Mouse (Mus musculus): Measurements from ENCODE around the gene Sec14l3. TPM values are rescaled to one million over a fixed set of nuclear protein-coding genes. Genes with fewer than 3 reads are reported as not detected.

The Sec14l3 gene
- polyA plus RNA-seq, 1 experiment from 2014 or later, result not detected

DNA sequence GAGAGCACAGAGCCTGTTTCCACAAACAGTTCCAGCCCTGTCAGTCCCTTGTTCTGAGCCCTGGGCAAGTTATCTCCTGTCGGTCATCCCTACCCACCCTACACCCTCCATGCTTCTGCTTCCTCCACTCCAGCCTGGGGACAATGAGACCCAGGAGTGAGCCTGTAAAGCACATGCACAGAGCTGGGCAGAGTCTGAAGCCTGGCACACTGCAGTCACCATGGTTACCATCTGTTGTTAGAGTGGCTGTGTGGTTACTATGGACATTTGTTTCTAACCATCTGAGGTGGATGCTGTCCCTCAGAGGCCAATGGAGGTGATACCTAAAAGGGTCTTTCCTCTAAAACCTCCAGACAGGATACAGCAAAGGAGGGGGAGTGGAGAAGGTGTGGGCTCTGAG, 5.0 kb downstream of the Sec14l3 start:
- DNase-seq (ENCODE audit: low spot score) (no peak), ATAC-seq (replicated peaks; ENCODE audit: insufficient number of reproducible peaks, low FRiP score, low TSS enrichment, low read depth) (no peak)
- H3K27ac ChIP-seq (replicated peaks; ENCODE audit: low read depth, low read length), result no peak overlapping the region

DNA sequence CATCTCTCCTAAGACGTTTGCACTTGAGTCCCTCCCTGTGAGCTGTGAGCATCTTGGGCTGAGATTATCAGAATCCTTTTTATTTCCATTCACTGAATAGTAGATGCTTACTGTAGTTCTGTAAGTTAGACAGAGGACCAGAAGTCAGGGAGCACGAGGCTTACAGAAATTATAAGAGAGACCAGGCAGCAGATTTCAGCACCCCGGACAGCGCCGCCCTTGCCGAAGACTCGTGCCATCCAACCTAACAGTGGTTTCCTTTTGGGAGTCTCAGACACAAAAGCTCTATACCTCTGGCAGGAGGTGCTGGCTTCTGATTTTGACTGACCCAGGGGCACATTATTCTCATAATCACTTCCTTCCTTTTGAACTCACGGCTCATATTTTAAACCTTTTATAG, 12.0 kb downstream of the Sec14l3 start:
- H3K27ac ChIP-seq (replicated peaks; ENCODE audit: low read depth, low read length), result no peak overlapping the region
- no peak overlapping the region for H3K4me3 ChIP-seq (ENCODE audit: low read depth, low read length)
- DNase-seq (ENCODE audit: low spot score), result peak; percentile 84
- WGBS, result 12% methylated on average over 8 of the region's 8 CpGs
- H3K9me3 ChIP-seq (replicated peaks; ENCODE audit: control insufficient read depth, low read length), result no peaks in the 10 kb centered on the region
- no peak overlapping the region for H3K9ac ChIP-seq (replicated peaks; ENCODE audit: low read length)
- no peaks in the 10 kb centered on the region for H3K4me1 ChIP-seq (ENCODE audit: control insufficient read depth, insufficient read depth, low read length)
- H3K4me2 ChIP-seq (ENCODE audit: low read depth, low read length), result no peak overlapping the region
- no peaks in the 10 kb centered on the region for H3K27me3 ChIP-seq (ENCODE audit: control insufficient read depth, insufficient read depth, low read length)
- no peaks in the 10 kb centered on the region for H3K36me3 ChIP-seq (replicated peaks; ENCODE audit: control insufficient read depth, insufficient read depth, low read depth, low read length)
- no peak for ATAC-seq (replicated peaks; ENCODE audit: insufficient number of reproducible peaks, low FRiP score, low TSS enrichment, low read depth)

More for the DNA sequence above, 5.0 kb downstream of the Sec14l3 start:
- H3K9me3 ChIP-seq (replicated peaks; ENCODE audit: control insufficient read depth, low read length), result no peaks in the 10 kb centered on the region
- H3K9ac ChIP-seq (replicated peaks; ENCODE audit: low read length), result no peak overlapping the region
- 78% methylated on average over 1 of the region's 1 CpGs for WGBS
- no peak overlapping the region for H3K4me2 ChIP-seq (ENCODE audit: low read depth, low read length)
- H3K27me3 ChIP-seq (ENCODE audit: control insufficient read depth, insufficient read depth, low read length), result no peaks in the 10 kb centered on the region
- H3K36me3 ChIP-seq (replicated peaks; ENCODE audit: control insufficient read depth, insufficient read depth, low read depth, low read length), result no peaks in the 10 kb centered on the region
- H3K4me3 ChIP-seq (ENCODE audit: low read depth, low read length), result no peak overlapping the region
- H3K4me1 ChIP-seq (ENCODE audit: control insufficient read depth, insufficient read depth, low read length), result no peaks in the 10 kb centered on the region

DNA sequence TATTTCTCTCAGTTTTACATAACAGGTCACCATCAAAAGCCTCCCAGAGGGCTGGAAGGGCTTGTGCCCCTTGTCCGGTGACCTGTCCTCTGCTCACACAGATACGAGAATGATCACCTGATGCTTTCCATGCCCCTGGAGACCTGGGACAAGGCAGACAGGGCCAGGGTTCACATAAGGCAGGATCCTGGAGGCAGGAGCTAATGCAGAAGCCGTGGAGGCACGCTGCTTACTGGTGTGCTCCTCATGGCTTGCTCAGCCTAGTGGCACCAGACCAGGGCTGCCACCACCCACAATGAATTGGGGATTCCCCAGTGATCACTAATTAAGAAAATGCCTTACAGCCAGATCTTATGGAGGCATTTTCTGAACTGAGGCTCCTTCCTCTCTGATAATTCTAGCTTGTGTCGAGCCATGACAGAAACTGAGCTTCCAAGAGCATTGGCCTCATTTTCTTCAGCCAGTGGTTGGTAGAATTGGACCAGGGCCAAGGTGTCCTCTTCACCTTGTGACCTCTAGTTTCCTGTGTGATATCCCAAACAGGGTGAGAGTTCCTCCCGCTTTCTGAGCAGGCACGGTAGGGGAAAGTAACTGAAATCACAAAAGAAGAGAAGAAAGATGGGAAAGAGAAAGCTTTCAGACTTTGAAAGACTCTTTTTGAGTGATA, 13.8 kb downstream of the Sec14l3 start:
- H3K4me3 ChIP-seq (ENCODE audit: low read depth, low read length), result no peak overlapping the region
- no peaks in the 10 kb centered on the region for H3K36me3 ChIP-seq (replicated peaks; ENCODE audit: control insufficient read depth, insufficient read depth, low read depth, low read length)
- no peak overlapping the region for H3K9ac ChIP-seq (replicated peaks; ENCODE audit: low read length)
- ATAC-seq (replicated peaks; ENCODE audit: insufficient number of reproducible peaks, low FRiP score, low TSS enrichment, low read depth), result no peak
- no peak for DNase-seq (ENCODE audit: low spot score)
- no peaks in the 10 kb centered on the region for H3K4me1 ChIP-seq (ENCODE audit: control insufficient read depth, insufficient read depth, low read length)
- no peak overlapping the region for H3K4me2 ChIP-seq (ENCODE audit: low read depth, low read length)
- whole genome bisulfite sequencing, result 84% methylated on average over 7 of the region's 7 CpGs
- H3K27me3 ChIP-seq (ENCODE audit: control insufficient read depth, insufficient read depth, low read length), result no peaks in the 10 kb centered on the region
- no peaks in the 10 kb centered on the region for H3K9me3 ChIP-seq (replicated peaks; ENCODE audit: control insufficient read depth, low read length)
- no peak overlapping the region for H3K27ac ChIP-seq (replicated peaks; ENCODE audit: low read depth, low read length)

DNA sequence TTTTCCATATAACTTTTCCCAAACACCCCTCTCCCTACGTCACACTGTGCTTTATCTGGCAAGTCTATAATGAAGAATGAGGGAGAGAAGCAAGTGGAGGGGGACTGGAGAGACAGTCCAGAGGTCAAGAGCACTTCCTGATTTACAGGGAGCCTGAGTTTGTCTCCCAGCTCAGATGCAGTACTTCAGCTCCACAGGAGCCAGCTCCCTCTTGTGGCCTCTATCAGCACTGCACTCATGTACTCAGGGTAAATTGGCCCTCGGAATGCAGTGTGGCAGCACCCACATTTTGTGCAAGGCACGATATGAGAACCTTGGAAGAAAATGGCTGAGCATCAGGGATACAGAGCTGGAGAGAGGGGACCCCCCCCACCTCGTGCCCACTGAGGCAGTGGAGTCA, 15.6 kb downstream of the Sec14l3 start:
- WGBS, result 18% methylated on average over 4 of the region's 4 CpGs
- ATAC-seq (replicated peaks; ENCODE audit: insufficient number of reproducible peaks, low FRiP score, low TSS enrichment, low read depth) (no peak), DNase-seq (ENCODE audit: low spot score) (peak; percentile 74)
- Histone ChIP-seq H3K27me3 (ENCODE audit: control insufficient read depth, insufficient read depth, low read length) (no peaks in the 10 kb centered on the region), H3K4me3 (ENCODE audit: low read depth, low read length) (no peak overlapping the region), H3K27ac (replicated peaks; ENCODE audit: low read depth, low read length) (no peak overlapping the region), H3K36me3 (replicated peaks; ENCODE audit: control insufficient read depth, insufficient read depth, low read depth, low read length) (no peaks in the 10 kb centered on the region), H3K4me2 (ENCODE audit: low read depth, low read length) (no peak overlapping the region), H3K4me1 (ENCODE audit: control insufficient read depth, insufficient read depth, low read length) (no peaks in the 10 kb centered on the region), H3K9me3 (replicated peaks; ENCODE audit: control insufficient read depth, low read length) (no peaks in the 10 kb centered on the region), H3K9ac (replicated peaks; ENCODE audit: low read length) (no peak overlapping the region)

DNA sequence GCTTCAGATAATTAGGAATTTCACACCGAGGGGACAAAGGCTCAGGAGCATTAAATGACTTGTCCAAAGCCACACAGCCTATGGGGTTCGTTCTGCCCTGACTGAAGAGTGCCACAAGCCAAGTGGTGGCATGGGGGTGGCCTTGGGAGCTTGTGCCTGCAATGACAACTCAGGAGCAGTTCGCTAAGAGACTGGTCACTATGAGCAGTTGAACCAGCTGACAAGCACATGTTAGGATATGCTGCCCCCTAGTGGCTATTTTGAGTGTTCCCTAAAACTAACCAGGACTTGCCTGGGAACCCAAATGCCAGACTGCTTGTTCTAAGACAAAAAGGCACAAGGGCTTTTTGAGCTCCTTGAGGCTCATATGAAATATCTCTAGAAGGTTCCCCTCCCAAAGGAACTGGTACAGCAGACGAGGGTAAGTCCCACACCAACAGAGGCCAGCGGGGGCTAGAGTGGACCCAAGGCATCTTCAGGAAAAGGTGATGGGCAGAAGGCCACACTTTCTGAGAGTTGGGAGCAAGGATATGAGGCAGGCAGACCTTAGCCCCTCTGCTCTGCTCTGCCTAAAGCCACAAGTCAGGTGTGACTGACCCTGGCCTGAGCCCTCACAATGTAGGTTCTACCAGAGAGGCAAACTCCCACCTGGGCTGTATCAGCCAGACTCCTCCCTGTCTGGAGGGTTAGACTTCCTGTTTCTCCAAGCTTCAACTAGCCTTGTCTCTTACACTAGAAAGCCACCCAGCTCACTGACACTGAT, 18.9 kb downstream of the Sec14l3 start:
- peak; percentile 92 for DNase-seq (ENCODE audit: low spot score)
- Histone ChIP-seq H3K36me3 (replicated peaks; ENCODE audit: control insufficient read depth, insufficient read depth, low read depth, low read length) (no peaks in the 10 kb centered on the region), H3K4me3 (ENCODE audit: low read depth, low read length) (no peak overlapping the region), H3K27me3 (ENCODE audit: control insufficient read depth, insufficient read depth, low read length) (no peaks in the 10 kb centered on the region), H3K4me2 (ENCODE audit: low read depth, low read length) (no peak overlapping the region), H3K9me3 (replicated peaks; ENCODE audit: control insufficient read depth, low read length) (no peaks in the 10 kb centered on the region), H3K9ac (replicated peaks; ENCODE audit: low read length) (no peak overlapping the region), H3K4me1 (ENCODE audit: control insufficient read depth, insufficient read depth, low read length) (no peaks in the 10 kb centered on the region), H3K27ac (replicated peaks; ENCODE audit: low read depth, low read length) (no peak overlapping the region)
- 35% methylated on average over 5 of the region's 5 CpGs for WGBS
- no peak; the same call in 1 of the 2 replicates for ATAC-seq (replicated peaks; ENCODE audit: insufficient number of reproducible peaks, low FRiP score, low TSS enrichment, low read depth)

DNA sequence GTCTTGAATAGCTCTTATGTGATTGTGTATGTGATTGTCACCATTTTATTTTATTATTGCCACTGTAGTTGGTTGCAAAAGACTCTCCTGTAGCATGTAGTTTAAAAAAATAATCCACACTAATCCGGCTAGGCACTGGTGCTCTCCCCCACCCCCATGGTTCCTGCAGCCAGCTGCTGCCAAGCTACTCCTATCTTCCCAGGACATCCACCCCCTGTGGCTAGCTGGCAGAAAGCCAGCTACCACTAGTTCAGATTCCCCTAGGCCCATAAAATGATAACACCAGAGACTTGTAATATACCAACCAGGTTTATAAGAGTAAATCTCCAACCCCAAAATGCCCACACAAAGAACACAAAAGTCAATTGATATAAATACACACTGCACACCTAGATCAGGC, 21.6 kb downstream of the Sec14l3 start:
- H3K27ac ChIP-seq (replicated peaks; ENCODE audit: low read depth, low read length), result no peak overlapping the region
- no peaks in the 10 kb centered on the region for H3K9me3 ChIP-seq (replicated peaks; ENCODE audit: control insufficient read depth, low read length)
- ATAC-seq (replicated peaks; ENCODE audit: insufficient number of reproducible peaks, low FRiP score, low TSS enrichment, low read depth) (no peak), DNase-seq (ENCODE audit: low spot score) (no peak)
- H3K27me3 ChIP-seq (ENCODE audit: control insufficient read depth, insufficient read depth, low read length), result no peaks in the 10 kb centered on the region
- no peaks in the 10 kb centered on the region for H3K4me1 ChIP-seq (ENCODE audit: control insufficient read depth, insufficient read depth, low read length)
- H3K36me3 ChIP-seq (replicated peaks; ENCODE audit: control insufficient read depth, insufficient read depth, low read depth, low read length), result no peaks in the 10 kb centered on the region
- no peak overlapping the region for H3K4me3 ChIP-seq (ENCODE audit: low read depth, low read length)
- H3K4me2 ChIP-seq (ENCODE audit: low read depth, low read length), result no peak overlapping the region
- H3K9ac ChIP-seq (replicated peaks; ENCODE audit: low read length), result no peak overlapping the region
- 78% methylated on average over 1 of the region's 1 CpGs for WGBS

DNA sequence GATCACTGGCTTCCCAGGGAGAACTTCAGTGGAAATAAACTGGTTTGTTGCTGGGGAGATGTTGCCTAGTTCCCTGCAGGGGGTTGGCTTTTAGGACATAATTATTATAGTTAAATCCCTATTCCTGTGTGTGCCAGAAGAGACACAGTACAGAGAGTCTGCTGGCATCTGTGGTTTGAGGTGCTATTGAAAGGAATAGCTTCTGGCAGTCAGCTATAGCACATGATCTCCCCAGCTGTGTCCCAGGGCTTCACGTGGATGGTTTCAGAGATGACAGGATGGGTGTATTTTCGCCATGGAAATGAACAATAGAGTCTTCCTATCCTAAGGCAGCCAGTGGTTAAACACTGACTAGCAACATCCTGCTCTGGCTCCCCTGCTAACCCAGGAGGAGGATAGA, 22.6 kb downstream of the Sec14l3 start:
- no peak overlapping the region for H3K9ac ChIP-seq (replicated peaks; ENCODE audit: low read length)
- no peak overlapping the region for H3K4me2 ChIP-seq (ENCODE audit: low read depth, low read length)
- H3K9me3 ChIP-seq (replicated peaks; ENCODE audit: control insufficient read depth, low read length), result no peaks in the 10 kb centered on the region
- H3K4me1 ChIP-seq (ENCODE audit: control insufficient read depth, insufficient read depth, low read length), result no peaks in the 10 kb centered on the region
- H3K27me3 ChIP-seq (ENCODE audit: control insufficient read depth, insufficient read depth, low read length), result no peaks in the 10 kb centered on the region
- no peak for ATAC-seq (replicated peaks; ENCODE audit: insufficient number of reproducible peaks, low FRiP score, low TSS enrichment, low read depth)
- 53% methylated on average over 2 of the region's 2 CpGs for WGBS
- no peak overlapping the region for H3K4me3 ChIP-seq (ENCODE audit: low read depth, low read length)
- H3K36me3 ChIP-seq (replicated peaks; ENCODE audit: control insufficient read depth, insufficient read depth, low read depth, low read length), result no peaks in the 10 kb centered on the region
- DNase-seq (ENCODE audit: low spot score), result no peak
- H3K27ac ChIP-seq (replicated peaks; ENCODE audit: low read depth, low read length), result no peak overlapping the region

Measured in embryonic facial prominence, embryonic 11.5 days (tissue).